Mouse (Mus musculus): ENCODE results near the gene Klc3.

GRCm38 (mm10) chr7:19444801-19445200 lies 40.9 kb upstream of the Klc3 start:
- TF ChIP-seq POLR2A (IDR thresholded peaks at IDR 0.05; ENCODE audit: borderline replicate concordance, extremely low read depth, low read depth, low read length) (no peak), CTCF (IDR thresholded peaks at IDR 0.05; ENCODE audit: insufficient read depth, low read length) (no peak)
